Mouse (Mus musculus): Measurements from ENCODE around the gene Rab44.

DNA sequence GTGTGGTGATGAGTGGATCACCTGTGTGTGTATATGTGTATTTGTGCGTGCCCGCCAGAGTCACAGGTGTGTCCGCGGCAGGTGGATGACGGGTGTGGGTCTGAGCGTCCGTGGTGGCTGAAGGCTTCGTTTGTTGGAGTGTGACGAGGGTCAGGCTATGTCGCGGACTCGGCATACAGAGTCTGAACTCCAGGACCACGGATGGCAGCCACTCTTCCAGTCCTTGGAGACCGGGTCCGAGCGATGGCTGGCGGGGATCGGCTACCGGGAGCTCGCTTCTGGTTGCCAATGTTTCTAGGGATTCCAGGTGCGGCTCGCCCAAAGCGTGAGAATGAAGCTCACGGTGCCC is 20.0 kb upstream of the Rab44 start:
- TF ChIP-seq POLR2A (IDR thresholded peaks at IDR 0.05; ENCODE audit: borderline replicate concordance, extremely low read depth, insufficient read depth, insufficient read length, poor library complexity, severe bottlenecking) (no peak), CTCF (IDR thresholded peaks at IDR 0.05; ENCODE audit: borderline replicate concordance, extremely low read depth, insufficient read depth, insufficient read length) (no peak)
